Mouse (Mus musculus) lung, embryonic 15.5 days (tissue): ENCODE results near the gene Cinp. TPM values are rescaled to one million over a fixed set of nuclear protein-coding genes. Genes with fewer than 3 reads are reported as not detected.
A peak's percentile ranks its signal among the peaks of the same experiment; 100 is the strongest.

Experiments used
- ATAC-seq: fragments of 200-750 bp; cut with Nextera tagmentation; 2 replicates; pipeline ENCODE4 v1.8.0; 2017; ENCODE audit warnings: moderate number of reproducible peaks, borderline replicate concordance; ENCODE audit not compliant: low FRiP score, low TSS enrichment; ENCODE audit errors: extremely low read depth
- H3K27ac ChIP-seq: fragments of 300-500 bp; sonication (generic); 2 replicates; pipeline ENCODE4 v1.5.1; 2015; ENCODE audit warnings: moderate library complexity, mild to moderate bottlenecking, inconsistent platforms
- H3K27me3 ChIP-seq: fragments of 300-500 bp; sonication (generic); 2 replicates; pipeline ENCODE4 v1.6.1; 2015; ENCODE audit warnings: inconsistent platforms
- H3K36me3 ChIP-seq: fragments of 300-500 bp; sonication (generic); 2 replicates; pipeline ENCODE4 v1.6.1; 2015; ENCODE audit warnings: inconsistent platforms
- H3K4me1 ChIP-seq: fragments of 300-500 bp; sonication (generic); 2 replicates; pipeline ENCODE4 v1.6.1; 2015; ENCODE audit warnings: inconsistent platforms
- H3K4me2 ChIP-seq: fragments of 300-500 bp; sonication (generic); 2 replicates; pipeline ENCODE4 v1.6.1; 2015; ENCODE audit warnings: inconsistent platforms, mild to moderate bottlenecking, moderate library complexity
- H3K4me3 ChIP-seq: fragments of 300-500 bp; sonication (generic); 2 replicates; pipeline ENCODE4 v1.5.1; 2015; ENCODE audit warnings: mild to moderate bottlenecking, inconsistent platforms
- H3K9ac ChIP-seq: fragments of 300-500 bp; sonication (generic); 2 replicates; pipeline ENCODE4 v1.6.1; 2015; ENCODE audit warnings: inconsistent platforms
- H3K9me3 ChIP-seq: fragments of 300-500 bp; sonication (generic); 2 replicates; pipeline ENCODE4 v1.6.1; 2016; ENCODE audit warnings: inconsistent platforms
- WGBS: fragments of 180-500 bp; shearing (Covaris S2); methylation state at CpG from one replicate; pipeline ENCODE4 v1.1.7; 2015; 5-methylcytosine and 5-hydroxymethylcytosine counted together
- polyA plus RNA-seq: library from polyadenylated mRNA; unstranded; fragments of >200 nt; fragmentation: Nextera tagmentation; extraction: Ambion mirVana; gene quantifications from 2 replicates; pipeline ENCODE4 v1.2.1, GENCODE M21; 2015

Cinp gene
- polyA plus RNA-seq, 1 experiment from 2014 or later, result 79.1 TPM

DNA sequence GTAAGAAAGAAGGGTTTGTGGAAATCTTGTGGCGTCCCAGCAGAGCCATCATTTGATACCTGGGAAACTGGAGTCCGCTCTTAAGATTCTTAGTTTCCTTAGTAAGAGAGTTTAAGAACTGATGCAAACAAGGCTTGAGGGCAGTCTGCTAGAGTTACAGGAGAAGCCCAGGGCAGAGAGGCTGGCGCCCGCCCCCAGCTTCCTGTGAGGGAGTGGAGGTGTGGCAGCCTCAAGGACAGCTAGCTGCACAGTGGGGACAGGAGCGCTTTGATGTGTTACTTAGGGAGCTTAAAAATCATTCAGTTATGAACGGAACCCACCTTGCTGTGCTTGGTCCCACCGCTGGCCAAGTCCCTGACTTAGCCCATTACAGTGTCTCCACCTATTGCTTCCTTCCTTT is 31.7 kb downstream of the Cinp start:
- H3K27ac ChIP-seq, result no peak overlapping the region
- H3K9me3 ChIP-seq, result no peaks in the 10 kb centered on the region
- H3K9ac ChIP-seq, result no peak overlapping the region
- H3K36me3 ChIP-seq, result peaks cover 17% of the 10 kb centered on the region
- no peak for ATAC-seq
- 60% methylated on average over 7 of the region's 7 CpGs for WGBS
- H3K4me1 ChIP-seq, result 0 out of 2 replicates have a peak, but pooled peaks cover 9% of the 10 kb centered on the region
- no peak overlapping the region for H3K4me3 ChIP-seq
- H3K27me3 ChIP-seq, result no peaks in the 10 kb centered on the region
- no peak overlapping the region for H3K4me2 ChIP-seq

- Histone ChIP-seq H3K4me2 (no peak overlapping the region), H3K27ac (no peak overlapping the region), H3K9me3 (no peaks in the 10 kb centered on the region), H3K4me1 (peaks cover 21% of the 10 kb centered on the region), H3K4me3 (no peak overlapping the region), H3K9ac (no peak overlapping the region), H3K27me3 (no peaks in the 10 kb centered on the region), H3K36me3 (peaks cover 14% of the 10 kb centered on the region; the same call in 1 of the 2 replicates)
- ATAC-seq, result no peak
- WGBS, result 81% methylated on average over 32 of the region's 32 CpGs
These were observed 33.9 kb downstream of the Cinp start for GRCm38 (mm10) chr12:110854786-110855737.

GRCm38 (mm10) chr12:110851923-110852322 is 37.0 kb downstream of the Cinp start:
- Histone ChIP-seq H3K36me3 (peaks cover 11% of the 10 kb centered on the region; the same call in 1 of the 2 replicates), H3K9ac (no peak overlapping the region), H3K4me3 (no peak overlapping the region), H3K27me3 (no peaks in the 10 kb centered on the region), H3K27ac (no peak overlapping the region), H3K9me3 (no peaks in the 10 kb centered on the region), H3K4me1 (peaks cover 15% of the 10 kb centered on the region), H3K4me2 (no peak overlapping the region)
- ATAC-seq, result no peak
- WGBS, result 74% methylated on average over 1 of the region's 1 CpGs

DNA sequence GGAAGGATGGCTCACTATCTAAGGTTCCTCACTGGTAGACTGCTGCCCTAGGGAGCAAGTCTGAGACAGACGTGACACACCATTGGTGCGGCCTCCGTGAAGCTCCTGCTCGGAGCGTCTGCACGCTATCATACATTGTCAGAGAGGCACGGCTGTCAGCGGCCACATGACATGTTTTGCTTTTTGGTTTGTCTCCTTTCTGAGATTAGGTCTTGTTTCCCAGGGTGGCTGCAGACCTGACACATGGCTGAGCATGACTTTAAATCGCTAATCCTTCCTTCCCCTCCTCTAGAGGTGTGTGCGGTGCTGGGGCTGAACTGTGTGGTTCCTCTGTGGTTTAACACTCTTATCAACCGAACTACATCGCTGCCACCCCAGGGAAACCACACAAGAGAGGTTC is 37.5 kb downstream of the Cinp start:
- peaks cover 12% of the 10 kb centered on the region for H3K4me1 ChIP-seq
- peak overlapping the region; percentile 89 for H3K4me3 ChIP-seq
- 70% methylated on average over 12 of the region's 12 CpGs for WGBS
- no peak overlapping the region for H3K27ac ChIP-seq
- H3K9ac ChIP-seq, result no peak overlapping the region; the same call in 1 of the 2 replicates
- no peaks in the 10 kb centered on the region for H3K27me3 ChIP-seq
- no peaks in the 10 kb centered on the region for H3K9me3 ChIP-seq
- peaks cover 11% of the 10 kb centered on the region; the same call in 1 of the 2 replicates for H3K36me3 ChIP-seq
- peak overlapping the region; percentile 77 for H3K4me2 ChIP-seq
- ATAC-seq, result no peak

- Histone ChIP-seq H3K36me3 (peaks cover 6% of the 10 kb centered on the region; the same call in 1 of the 2 replicates), H3K9ac (peak overlapping the region; percentile 77), H3K4me1 (peaks cover 17% of the 10 kb centered on the region), H3K4me2 (peak overlapping the region; percentile 77), H3K4me3 (peak overlapping the region; percentile 89), H3K9me3 (no peaks in the 10 kb centered on the region), H3K27ac (peak overlapping the region; percentile 75), H3K27me3 (no peaks in the 10 kb centered on the region)
- no peak for ATAC-seq
- WGBS, result 8% methylated on average over 9 of the region's 9 CpGs
These were observed 38.1 kb downstream of the Cinp start for GRCm38 (mm10) chr12:110850929-110851256.

DNA sequence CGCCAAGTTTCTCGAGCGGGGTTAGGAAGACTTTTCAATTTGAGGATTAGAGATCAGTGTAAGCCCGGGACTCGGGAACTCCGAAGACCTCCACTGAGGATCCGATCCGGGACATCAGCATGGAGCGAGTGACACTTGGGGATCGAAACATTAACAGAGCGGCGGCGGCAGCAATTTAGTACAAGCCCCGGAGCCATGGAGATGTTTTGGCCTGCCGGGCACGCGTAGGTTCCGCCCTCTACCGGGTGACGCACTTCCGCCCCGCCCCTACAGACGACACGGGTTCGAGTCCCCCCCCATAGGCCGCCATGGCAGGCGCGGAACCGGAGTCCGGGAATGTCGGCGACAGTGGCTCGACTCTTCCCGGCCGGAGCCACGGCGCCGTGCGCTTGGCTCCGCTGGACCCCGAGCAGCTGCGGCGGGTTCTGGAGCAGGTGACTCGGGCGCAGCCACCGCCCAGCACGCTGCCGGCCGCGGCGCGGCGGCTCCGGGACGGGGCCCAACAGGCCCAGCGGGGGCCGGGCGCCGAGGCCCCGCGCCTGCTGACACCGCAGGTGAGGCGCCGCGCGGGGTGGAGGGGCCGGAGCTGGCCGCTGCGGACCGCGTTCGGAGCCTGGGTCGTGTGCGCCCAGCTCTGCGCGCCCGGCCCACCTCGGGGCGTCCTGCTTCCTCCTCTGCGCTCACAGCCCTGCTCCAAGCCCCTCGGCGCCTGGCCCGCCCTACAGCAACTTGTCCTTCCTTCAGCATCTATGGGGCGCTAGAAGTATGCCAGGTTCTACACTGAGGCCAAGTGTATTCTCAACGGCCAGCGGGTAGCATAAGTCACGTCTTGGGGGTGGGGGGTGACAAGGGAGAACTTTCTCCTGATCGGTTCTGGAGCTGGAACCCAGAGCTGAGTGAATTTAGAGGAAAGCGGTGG is 38.7 kb downstream of the Cinp start, which contains the start of gene Zfp839:
Gene Zfp839, plus strand, starts transcription at position 244 of the 919 bp plus-strand sequence.
- Histone ChIP-seq H3K27ac (peak within 1 kb of the TSS; percentile 75), H3K9me3 (no peaks in the 10 kb centered on the region), H3K4me2 (peak within 1 kb of the TSS; percentile 77), H3K36me3 (0 out of 2 replicates have a peak, but pooled peaks cover 3% of the 10 kb centered on the region), H3K4me3 (peak within 1 kb of the TSS; percentile 89), H3K27me3 (no peaks in the 10 kb centered on the region), H3K9ac (peak within 1 kb of the TSS; percentile 77), H3K4me1 (peaks cover 22% of the 10 kb centered on the region)
- WGBS, result under 1% methylated on average over 89 of the region's 89 CpGs
- ATAC-seq, result peak; percentile 76

DNA sequence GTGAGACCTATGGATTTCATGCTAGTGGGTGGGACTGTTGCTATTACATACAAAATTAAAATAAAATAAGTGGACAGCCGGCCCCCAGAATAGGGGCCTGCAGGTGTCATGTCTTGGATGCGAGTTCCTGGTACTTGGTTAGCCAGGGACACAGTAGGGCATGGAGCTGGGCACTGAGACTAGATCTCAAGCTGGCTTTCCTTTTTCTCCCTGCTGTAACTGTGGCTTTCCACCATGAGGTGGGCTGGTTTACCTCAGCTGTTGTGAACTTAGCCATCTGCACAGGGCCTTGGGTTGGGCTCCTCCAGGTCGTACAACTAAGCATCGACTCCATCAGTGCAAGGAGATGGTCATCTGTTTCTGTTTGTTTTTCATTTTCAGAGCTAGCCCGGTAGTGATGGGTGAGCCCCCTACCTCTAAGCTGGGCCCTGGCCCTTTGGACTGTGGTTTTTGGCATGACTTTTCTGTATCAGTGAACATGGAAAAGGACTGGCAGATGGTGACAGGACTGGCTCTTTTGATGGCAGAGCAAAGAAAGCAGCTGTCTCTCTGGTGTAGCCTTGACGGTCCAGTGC is 42.7 kb downstream of the Cinp start:
- H3K9me3 ChIP-seq, result no peaks in the 10 kb centered on the region
- no peak for ATAC-seq
- peaks cover 28% of the 10 kb centered on the region for H3K4me1 ChIP-seq
- WGBS, result 65% methylated on average over 6 of the region's 6 CpGs
- H3K27me3 ChIP-seq, result no peaks in the 10 kb centered on the region
- peak overlapping the region; percentile 54; the same call in 1 of the 2 replicates for H3K9ac ChIP-seq
- peak overlapping the region; percentile 62 for H3K4me3 ChIP-seq
- no peak overlapping the region for H3K27ac ChIP-seq
- peak overlapping the region; percentile 84 for H3K4me2 ChIP-seq
- no peaks in the 10 kb centered on the region for H3K36me3 ChIP-seq

- WGBS, result under 1% methylated on average over 36 of the region's 36 CpGs
- H3K27me3 ChIP-seq, result no peaks in the 10 kb centered on the region
- peak; percentile 93 for ATAC-seq
- H3K36me3 ChIP-seq, result no peaks in the 10 kb centered on the region
- peak overlapping the region; percentile 85 for H3K27ac ChIP-seq
- H3K4me1 ChIP-seq, result peaks cover 23% of the 10 kb centered on the region
- H3K9ac ChIP-seq, result peak overlapping the region; percentile 54
- H3K4me3 ChIP-seq, result peak overlapping the region; percentile 62
- no peaks in the 10 kb centered on the region for H3K9me3 ChIP-seq
- peak overlapping the region; percentile 84 for H3K4me2 ChIP-seq
These were observed 43.6 kb downstream of the Cinp start for GRCm38 (mm10) chr12:110845131-110845880.

DNA sequence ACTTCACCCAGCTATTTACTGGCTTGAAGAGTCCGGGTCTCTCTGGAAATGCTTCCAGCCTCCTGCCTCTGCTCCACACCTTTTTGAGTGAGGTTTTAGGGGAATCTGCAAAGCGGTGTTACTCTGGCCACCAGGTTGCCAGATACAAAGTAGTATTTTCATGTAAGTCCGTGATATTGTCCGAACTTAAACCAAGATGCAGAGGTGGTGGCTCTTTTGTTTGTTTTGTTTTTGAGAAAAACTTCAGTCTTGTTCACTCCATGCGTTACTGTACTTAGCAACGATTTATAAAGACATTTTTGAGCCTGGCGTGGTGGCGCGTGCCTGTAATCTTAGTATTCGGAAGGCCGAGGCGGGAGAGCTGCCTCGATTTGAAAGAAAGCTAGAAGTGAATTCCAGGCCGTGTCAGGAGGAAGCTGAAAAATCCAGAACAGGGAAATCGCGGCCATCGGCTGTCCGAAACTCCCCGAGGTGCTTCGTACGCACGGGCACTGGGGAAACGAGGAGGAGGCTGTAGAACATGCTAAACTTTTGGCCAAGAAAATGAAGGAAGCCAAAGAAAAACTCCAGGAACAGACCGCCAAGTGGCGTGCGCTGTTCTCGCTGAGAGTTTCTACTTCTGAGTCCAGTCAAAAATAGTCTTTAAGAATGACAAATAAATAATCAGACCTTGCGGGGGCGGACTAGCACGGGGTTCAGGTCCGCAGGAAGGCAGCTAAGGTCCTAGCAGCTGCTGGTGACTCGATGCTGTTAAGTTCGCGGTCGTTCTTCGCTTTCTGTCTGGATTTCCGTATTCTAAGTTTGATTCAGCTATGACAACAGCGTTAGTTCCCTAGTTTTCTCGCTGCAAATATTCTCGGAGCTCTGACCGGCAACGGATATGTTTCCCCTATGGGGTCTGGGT is 44.5 kb downstream of the Cinp start:
- WGBS, result under 1% methylated on average over 42 of the region's 42 CpGs
- peak; percentile 31; the same call in 1 of the 2 replicates for ATAC-seq
- peak overlapping the region; percentile 49 for H3K9ac ChIP-seq

More for the DNA sequence above, 44.5 kb downstream of the Cinp start:
- Histone ChIP-seq H3K27me3 (no peaks in the 10 kb centered on the region), H3K27ac (peak overlapping the region; percentile 85), H3K36me3 (no peaks in the 10 kb centered on the region), H3K4me3 (peak overlapping the region; percentile 62), H3K4me2 (peak overlapping the region; percentile 84), H3K9me3 (no peaks in the 10 kb centered on the region), H3K4me1 (peaks cover 23% of the 10 kb centered on the region)
